Mouse (Mus musculus) bone marrow, adult 2 months (tissue): Measurements from ENCODE around the gene Isca2.

Source experiments
- CTCF ChIP-seq: fragments of 200-500 bp; IDR thresholded peaks from 2 replicates; pipeline ENCODE4 v1.5.1; 2011; ENCODE audit warnings: low read length, control low read depth; ENCODE audit not compliant: control insufficient read depth, insufficient read depth
- POLR2A ChIP-seq: fragments of 200-500 bp; IDR thresholded peaks from 2 replicates; pipeline ENCODE4 v1.6.1; 2011; ENCODE audit warnings: low read depth, mild to moderate bottlenecking, control low read depth, low read length, borderline replicate concordance; ENCODE audit not compliant: control insufficient read depth

DNA sequence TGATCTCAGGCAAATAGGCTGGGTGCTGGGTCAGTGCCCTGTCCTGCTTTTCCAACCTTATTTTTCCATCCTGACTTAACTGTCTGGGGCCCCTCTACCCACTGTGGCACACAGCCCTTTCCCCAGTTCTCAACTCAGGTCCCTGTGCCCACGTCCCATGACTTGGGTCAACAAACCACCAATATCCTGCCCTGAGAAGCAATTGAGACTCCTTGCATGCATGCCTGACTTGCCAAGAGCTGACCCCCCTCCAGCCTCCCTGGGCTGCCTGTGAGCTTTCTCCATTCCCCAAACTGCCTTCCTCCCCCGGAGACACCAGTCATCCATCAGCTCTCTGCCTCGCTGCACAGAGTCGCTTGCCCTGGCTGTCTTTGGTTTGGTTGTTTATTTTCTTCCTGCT is 46.1 kb upstream of the Isca2 start:
- TF ChIP-seq POLR2A, result no peak
- no peak for TF ChIP-seq CTCF
